Mouse (Mus musculus): ENCODE measurements at regions not wholly inside any gene's neighbourhood (a gene's known extent, or its start where the extent isn't known, plus 50 kb on each side); places are given as distances from the start of the nearest gene placed in this dataset.
A peak's percentile ranks its signal among the peaks of the same experiment; 100 is the strongest.

DNA sequence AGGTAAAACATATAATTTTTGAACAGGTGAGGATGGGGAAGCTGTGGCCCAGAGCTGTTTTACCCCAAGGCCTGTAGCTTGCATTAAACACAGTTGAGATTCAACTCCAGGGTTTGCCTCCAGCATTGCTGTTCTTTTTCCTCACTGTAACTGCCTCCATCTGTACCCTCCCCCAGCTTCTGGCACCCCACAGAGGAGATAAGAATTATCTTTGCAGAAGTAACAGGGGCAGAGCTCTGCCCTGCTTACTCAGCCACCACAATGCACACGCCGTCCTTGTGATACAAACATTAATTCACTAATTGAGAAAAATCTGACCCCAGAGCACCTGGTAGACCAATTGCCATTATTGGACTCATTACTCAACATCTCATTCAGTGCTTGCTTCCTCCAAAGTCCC, 68.3 kb upstream of the Gpr139 start:
- DNase-seq (ENCODE audit: low spot score in 2 of 2), result no peak
- intact Hi-C loops (cut with DNase I), result no loop called here

DNA sequence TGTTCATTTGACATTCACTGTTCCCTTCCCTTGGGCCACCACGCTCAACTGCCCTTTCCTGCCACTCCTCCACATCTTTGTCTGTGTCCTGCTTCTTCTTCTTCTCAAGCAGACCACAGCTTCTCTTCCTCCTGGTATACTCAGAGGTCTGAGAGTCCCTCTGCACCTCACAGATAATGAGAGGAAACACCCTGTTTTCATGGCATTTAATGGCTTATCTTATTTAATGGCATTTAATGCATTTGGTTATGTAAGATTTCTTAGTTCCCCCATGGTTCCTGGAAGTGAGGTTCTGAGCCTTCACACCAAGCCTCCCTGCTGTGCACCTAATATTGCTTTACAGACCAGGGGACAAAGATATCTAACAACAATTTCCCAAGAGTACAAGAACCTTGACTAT, 67.3 kb upstream of the Gpr139 start:
- intact Hi-C loops (cut with DNase I), result no loop called here
- no peak for DNase-seq (ENCODE audit: low spot score in 2 of 2)

DNA sequence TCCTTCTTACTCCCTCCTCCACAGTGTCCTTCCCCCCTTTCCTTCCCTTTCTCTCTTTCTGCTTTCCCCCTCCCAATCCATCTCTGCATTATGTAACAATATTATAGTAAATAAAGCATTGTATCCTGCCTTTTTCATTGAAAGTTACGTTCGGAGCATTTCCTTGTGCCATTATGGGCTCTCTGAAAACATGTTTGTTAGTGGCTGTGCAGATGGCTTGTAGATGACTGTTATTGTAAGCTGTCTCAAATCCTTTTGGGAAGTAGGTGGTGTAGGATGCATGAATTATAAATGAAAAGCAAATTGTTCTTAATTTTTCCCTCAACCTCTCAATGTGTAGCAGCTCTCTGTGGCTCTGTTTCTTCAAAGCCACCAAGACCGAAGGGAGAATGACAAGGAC, 66.0 kb upstream of the Gpr139 start:
- intact Hi-C loops (cut with DNase I), result no loop called here
- DNase-seq (ENCODE audit: low spot score in 2 of 2), result peak in 1 of 2 experiments; percentile 5

DNA sequence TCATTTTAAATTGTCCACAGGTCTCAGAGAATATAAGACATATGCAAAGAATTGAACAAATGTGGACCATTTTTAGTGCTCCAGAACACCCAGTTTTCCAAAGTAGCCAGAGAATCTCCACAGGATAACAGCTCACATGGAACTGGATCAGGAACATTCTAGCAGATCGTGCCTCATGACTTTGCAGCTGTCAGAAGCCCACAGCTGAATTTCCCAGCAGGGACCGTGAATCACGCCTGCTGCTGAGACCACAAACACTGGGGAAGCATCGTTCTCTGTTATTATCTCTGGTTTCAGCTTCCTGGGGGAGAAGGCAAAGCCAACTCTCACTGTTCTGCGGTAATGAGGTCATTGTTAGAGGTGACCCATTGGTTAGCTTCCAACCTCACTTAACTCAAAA, 60.4 kb upstream of the Gpr139 start:
- intact Hi-C loops (cut with DNase I), result no loop called here
- peak in 1 of 2 experiments; percentile 14 for DNase-seq (ENCODE audit: low spot score in 2 of 2)

DNA sequence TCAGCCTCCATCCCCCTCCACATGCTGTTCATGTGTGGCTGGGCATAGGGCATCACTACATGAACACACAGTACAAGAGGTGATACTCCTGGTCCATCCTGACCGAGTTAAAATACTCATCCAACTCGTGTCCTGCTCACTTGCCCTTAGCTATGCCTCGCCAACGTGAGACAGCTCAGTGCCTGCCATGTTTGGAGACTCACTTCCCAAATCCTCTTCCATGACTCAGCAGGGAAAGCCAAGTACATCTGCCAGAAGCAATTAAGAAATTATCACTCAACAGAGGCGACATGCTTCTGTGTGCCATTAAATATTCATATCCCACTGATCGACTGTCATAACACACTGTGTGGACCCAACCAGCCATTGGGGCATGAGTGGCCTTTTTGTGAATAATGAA, 51.9 kb upstream of the Gpr139 start:
- intact Hi-C loops (cut with DNase I), result no loop called here
- no peak for DNase-seq (ENCODE audit: low spot score in 2 of 2)
